Mouse (Mus musculus) embryonic facial prominence, embryonic 10.5 days (tissue): ENCODE results near the gene Mcl1. TPM values are rescaled to one million over a fixed set of nuclear protein-coding genes. Genes with fewer than 3 reads are reported as not detected.

Experiments
- DNase-seq: peaks from one replicate; pipeline ENCODE4 v3.0.0-alpha.2; 2017; ENCODE audit warnings: low spot score
- H3K27ac ChIP-seq: fragments of 300-500 bp; sonication (generic); replicated peaks from 2 replicates; pipeline ENCODE4 v1.5.1; 2016; ENCODE audit warnings: mild to moderate bottlenecking
- H3K27me3 ChIP-seq: fragments of 300-500 bp; sonication (generic); replicated peaks from 2 replicates; pipeline ENCODE4 v1.6.1; 2016; ENCODE audit warnings: low read depth, mild to moderate bottlenecking; ENCODE audit not compliant: poor library complexity, severe bottlenecking
- H3K36me3 ChIP-seq: fragments of 300-500 bp; sonication (generic); replicated peaks from 2 replicates; pipeline ENCODE4 v1.6.1; 2016; ENCODE audit warnings: mild to moderate bottlenecking, moderate library complexity
- H3K4me1 ChIP-seq: fragments of 300-500 bp; sonication (generic); 2 replicates; pipeline ENCODE4 v1.6.1; 2016
- H3K4me3 ChIP-seq: fragments of 300-500 bp; sonication (generic); 2 replicates; pipeline ENCODE4 v1.5.1; 2016; ENCODE audit warnings: mild to moderate bottlenecking, moderate library complexity
- H3K9me3 ChIP-seq: fragments of 300-500 bp; sonication (generic); 2 replicates; pipeline ENCODE4 v1.6.1; 2016; ENCODE audit warnings: mild to moderate bottlenecking
- WGBS: fragments of 180-500 bp; shearing (Covaris S2); methylation state at CpG from one replicate; pipeline ENCODE4 v1.1.7; 2016; 5-methylcytosine and 5-hydroxymethylcytosine counted together
- polyA plus RNA-seq: library from polyadenylated mRNA; unstranded; fragments of >200 nt; fragmentation: Nextera tagmentation; extraction: Ambion mirVana; gene quantifications from 2 replicates; pipeline ENCODE4 v1.2.1, GENCODE M21; 2016

Mcl1 gene
- polyA plus RNA-seq, 1 experiment from 2014 or later, result 49.5 TPM

- H3K27me3 ChIP-seq, result no peaks in the 10 kb centered on the region
- peaks cover 47% of the 10 kb centered on the region for H3K4me1 ChIP-seq
- WGBS, result 84% methylated on average over 11 of the region's 11 CpGs
- H3K9me3 ChIP-seq, result no peaks in the 10 kb centered on the region
- peaks cover 6% of the 10 kb centered on the region; the same call in 1 of the 2 replicates for H3K36me3 ChIP-seq
- H3K27ac ChIP-seq, result peak overlapping the region; percentile 74
- no peak for DNase-seq
- no peak overlapping the region for H3K4me3 ChIP-seq
These were observed 36.5 kb downstream of the Mcl1 start for GRCm38 (mm10) chr3:95694808-95695703.

GRCm38 (mm10) chr3:95695796-95696195 lies 37.2 kb downstream of the Mcl1 start:
- Histone ChIP-seq H3K27me3 (no peaks in the 10 kb centered on the region), H3K27ac (peak overlapping the region; percentile 74), H3K9me3 (no peaks in the 10 kb centered on the region), H3K4me1 (peaks cover 49% of the 10 kb centered on the region), H3K36me3 (peaks cover 6% of the 10 kb centered on the region; the same call in 1 of the 2 replicates), H3K4me3 (no peak overlapping the region)
- DNase-seq, result peak; percentile 63
- 34% methylated on average over 3 of the region's 3 CpGs for WGBS

- Histone ChIP-seq H3K27ac (peak overlapping the region; percentile 79), H3K4me1 (peaks cover 55% of the 10 kb centered on the region), H3K9me3 (no peaks in the 10 kb centered on the region), H3K4me3 (no peak overlapping the region), H3K36me3 (peaks cover 2% of the 10 kb centered on the region; the same call in 1 of the 2 replicates), H3K27me3 (no peaks in the 10 kb centered on the region)
- peak; percentile 53 for DNase-seq
- 11% methylated on average over 7 of the region's 7 CpGs for WGBS
These were observed 37.8 kb downstream of the Mcl1 start for GRCm38 (mm10) chr3:95696360-95696759.

GRCm38 (mm10) chr3:95698286-95698685 lies 39.7 kb downstream of the Mcl1 start:
- 82% methylated on average over 4 of the region's 4 CpGs for WGBS
- no peak overlapping the region for H3K4me3 ChIP-seq
- no peaks in the 10 kb centered on the region for H3K27me3 ChIP-seq
- no peaks in the 10 kb centered on the region for H3K9me3 ChIP-seq
- H3K36me3 ChIP-seq, result no peaks in the 10 kb centered on the region
- H3K4me1 ChIP-seq, result peaks cover 65% of the 10 kb centered on the region
- no peak overlapping the region for H3K27ac ChIP-seq
- DNase-seq, result no peak

- no peak for DNase-seq
- H3K27me3 ChIP-seq, result no peaks in the 10 kb centered on the region
- H3K9me3 ChIP-seq, result no peaks in the 10 kb centered on the region
- no peak overlapping the region for H3K4me3 ChIP-seq
- WGBS, result 46% methylated on average over 6 of the region's 6 CpGs
- H3K4me1 ChIP-seq, result peaks cover 51% of the 10 kb centered on the region
- 0 out of 2 replicates have a peak overlapping the region, but pooled peaks have one; percentile 84 for H3K27ac ChIP-seq
- no peaks in the 10 kb centered on the region for H3K36me3 ChIP-seq
These were observed 41.7 kb downstream of the Mcl1 start for GRCm38 (mm10) chr3:95700233-95700681.

- Histone ChIP-seq H3K9me3 (no peaks in the 10 kb centered on the region), H3K27me3 (no peaks in the 10 kb centered on the region), H3K4me3 (no peak overlapping the region; the same call in 1 of the 2 replicates), H3K27ac (peak overlapping the region; percentile 84), H3K36me3 (no peaks in the 10 kb centered on the region), H3K4me1 (peaks cover 43% of the 10 kb centered on the region)
- DNase-seq, result no peak
- WGBS, result 71% methylated on average over 2 of the region's 2 CpGs
These were observed 42.5 kb downstream of the Mcl1 start for GRCm38 (mm10) chr3:95701085-95701484.

GRCm38 (mm10) chr3:95701877-95702540 lies 43.4 kb downstream of the Mcl1 start:
- DNase-seq, result peak; percentile 88
- H3K27ac ChIP-seq, result peak overlapping the region; percentile 84
- peaks cover 33% of the 10 kb centered on the region for H3K4me1 ChIP-seq
- peak overlapping the region; percentile 51 for H3K4me3 ChIP-seq
- no peaks in the 10 kb centered on the region for H3K9me3 ChIP-seq
- no peaks in the 10 kb centered on the region for H3K27me3 ChIP-seq
- WGBS, result 4% methylated on average over 24 of the region's 24 CpGs
- no peaks in the 10 kb centered on the region for H3K36me3 ChIP-seq

GRCm38 (mm10) chr3:95703276-95703675 lies 44.7 kb downstream of the Mcl1 start:
- H3K27me3 ChIP-seq, result no peaks in the 10 kb centered on the region
- 93% methylated on average over 3 of the region's 3 CpGs for WGBS
- H3K4me3 ChIP-seq, result no peak overlapping the region
- H3K36me3 ChIP-seq, result no peaks in the 10 kb centered on the region
- H3K27ac ChIP-seq, result no peak overlapping the region
- no peak for DNase-seq
- H3K4me1 ChIP-seq, result peaks cover 27% of the 10 kb centered on the region
- no peaks in the 10 kb centered on the region for H3K9me3 ChIP-seq

GRCm38 (mm10) chr3:95704612-95705011 lies 46.0 kb downstream of the Mcl1 start:
- Histone ChIP-seq H3K4me3 (no peak overlapping the region), H3K4me1 (peaks cover 27% of the 10 kb centered on the region), H3K27me3 (no peaks in the 10 kb centered on the region), H3K36me3 (no peaks in the 10 kb centered on the region), H3K27ac (no peak overlapping the region), H3K9me3 (no peaks in the 10 kb centered on the region)
- no peak for DNase-seq
- WGBS, result 86% methylated on average over 4 of the region's 4 CpGs

GRCm38 (mm10) chr3:95706273-95706672 lies 47.7 kb downstream of the Mcl1 start:
- H3K27me3 ChIP-seq, result no peaks in the 10 kb centered on the region
- DNase-seq, result no peak
- H3K4me1 ChIP-seq, result peaks cover 12% of the 10 kb centered on the region
- H3K36me3 ChIP-seq, result no peaks in the 10 kb centered on the region
- no peaks in the 10 kb centered on the region for H3K9me3 ChIP-seq
- no peak overlapping the region for H3K27ac ChIP-seq
- WGBS, result 90% methylated on average over 4 of the region's 4 CpGs
- H3K4me3 ChIP-seq, result no peak overlapping the region

GRCm38 (mm10) chr3:95707497-95707896 lies 48.9 kb downstream of the Mcl1 start:
- no peak for DNase-seq
- H3K4me1 ChIP-seq, result no peaks in the 10 kb centered on the region; the same call in 1 of the 2 replicates
- H3K27ac ChIP-seq, result no peak overlapping the region
- H3K27me3 ChIP-seq, result no peaks in the 10 kb centered on the region
- no peak overlapping the region for H3K4me3 ChIP-seq
- WGBS, result 85% methylated on average over 7 of the region's 7 CpGs
- no peaks in the 10 kb centered on the region; the same call in 1 of the 2 replicates for H3K9me3 ChIP-seq
- no peaks in the 10 kb centered on the region for H3K36me3 ChIP-seq

GRCm38 (mm10) chr3:95709044-95709443 lies 50.5 kb downstream of the Mcl1 start:
- Histone ChIP-seq H3K4me1 (no peaks in the 10 kb centered on the region; the same call in 1 of the 2 replicates), H3K27me3 (no peaks in the 10 kb centered on the region), H3K27ac (no peak overlapping the region), H3K9me3 (peaks cover 9% of the 10 kb centered on the region; the same call in 1 of the 2 replicates), H3K4me3 (no peak overlapping the region), H3K36me3 (0 out of 2 replicates have a peak, but pooled peaks cover 9% of the 10 kb centered on the region)
- no peak for DNase-seq
- 93% methylated on average over 4 of the region's 4 CpGs for WGBS
